Mouse (Mus musculus) embryonic facial prominence, embryonic 15.5 days (tissue): Measurements from ENCODE around the gene Fmn2. TPM values are rescaled to one million over a fixed set of nuclear protein-coding genes. Genes with fewer than 3 reads are reported as not detected.

Experiments
- ATAC-seq: fragments of 200-750 bp; cut with Nextera tagmentation; 2 replicates; pipeline ENCODE4 v1.8.0; 2017; ENCODE audit warnings: low read depth, moderate TSS enrichment; ENCODE audit not compliant: insufficient number of reproducible peaks, low FRiP score, low TSS enrichment
- H3K27ac ChIP-seq: fragments of 300-500 bp; sonication (generic); replicated peaks from 2 replicates; pipeline ENCODE4 v1.5.1; 2015; ENCODE audit warnings: mild to moderate bottlenecking, inconsistent platforms
- H3K27me3 ChIP-seq: fragments of 300-500 bp; sonication (generic); 2 replicates; pipeline ENCODE4 v1.6.1; 2015; ENCODE audit warnings: inconsistent platforms
- H3K36me3 ChIP-seq: fragments of 300-500 bp; sonication (generic); 2 replicates; pipeline ENCODE4 v1.6.1; 2015; ENCODE audit warnings: mild to moderate bottlenecking, inconsistent platforms
- H3K4me1 ChIP-seq: fragments of 300-500 bp; sonication (generic); 2 replicates; pipeline ENCODE4 v1.6.1; 2015; ENCODE audit warnings: inconsistent platforms
- H3K4me2 ChIP-seq: fragments of 300-500 bp; sonication (generic); replicated peaks from 2 replicates; pipeline ENCODE4 v1.6.1; 2015; ENCODE audit warnings: mild to moderate bottlenecking, inconsistent platforms
- H3K4me3 ChIP-seq: fragments of 300-500 bp; sonication (generic); replicated peaks from 2 replicates; pipeline ENCODE4 v1.5.1; 2015; ENCODE audit warnings: mild to moderate bottlenecking, inconsistent platforms
- H3K9ac ChIP-seq: fragments of 300-500 bp; sonication (generic); 2 replicates; pipeline ENCODE4 v1.6.1; 2015; ENCODE audit warnings: inconsistent platforms
- H3K9me3 ChIP-seq: fragments of 300-500 bp; sonication (generic); replicated peaks from 2 replicates; pipeline ENCODE4 v1.6.1; 2016; ENCODE audit warnings: inconsistent platforms
- WGBS: fragments of 180-500 bp; shearing (Covaris S2); methylation state at CpG from one replicate; pipeline ENCODE4 v1.1.7; 2015; 5-methylcytosine and 5-hydroxymethylcytosine counted together
- polyA plus RNA-seq: library from polyadenylated mRNA; unstranded; fragments of >200 nt; fragmentation: Nextera tagmentation; extraction: Ambion mirVana; gene quantifications from 2 replicates; pipeline ENCODE4 v1.2.1, GENCODE M21; 2015

Gene Fmn2
- polyA plus RNA-seq, 1 experiment from 2014 or later: 1.9 TPM

- Histone ChIP-seq H3K36me3 (no peaks in the 10 kb centered on the region), H3K4me2 (no peak overlapping the region), H3K9me3 (no peaks in the 10 kb centered on the region), H3K27me3 (no peaks in the 10 kb centered on the region), H3K9ac (no peak overlapping the region), H3K4me1 (no peaks in the 10 kb centered on the region), H3K4me3 (no peak overlapping the region), H3K27ac (no peak overlapping the region)
- no peak for ATAC-seq
- 93% methylated on average over 2 of the region's 2 CpGs for WGBS
These were observed 56.9 kb downstream of the Fmn2 start for GRCm38 (mm10) chr1:174558488-174558887.

GRCm38 (mm10) chr1:174564561-174564960 lies 62.9 kb downstream of the Fmn2 start:
- H3K9ac ChIP-seq: no peak overlapping the region
- no peaks in the 10 kb centered on the region for H3K36me3 ChIP-seq
- no peaks in the 10 kb centered on the region for H3K9me3 ChIP-seq
- no peaks in the 10 kb centered on the region for H3K27me3 ChIP-seq
- H3K4me3 ChIP-seq: no peak overlapping the region
- no peak overlapping the region for H3K4me2 ChIP-seq
- no peak overlapping the region for H3K27ac ChIP-seq
- ATAC-seq: no peak
- no peaks in the 10 kb centered on the region for H3K4me1 ChIP-seq
- WGBS: 92% methylated on average over 6 of the region's 6 CpGs

- no peaks in the 10 kb centered on the region for H3K27me3 ChIP-seq
- 84% methylated on average over 3 of the region's 3 CpGs for WGBS
- H3K4me2 ChIP-seq: no peak overlapping the region
- H3K9ac ChIP-seq: no peak overlapping the region
- H3K9me3 ChIP-seq: no peaks in the 10 kb centered on the region
- no peaks in the 10 kb centered on the region for H3K4me1 ChIP-seq
- no peak for ATAC-seq
- H3K27ac ChIP-seq: no peak overlapping the region
- no peaks in the 10 kb centered on the region for H3K36me3 ChIP-seq
- H3K4me3 ChIP-seq: no peak overlapping the region
These were observed 67.0 kb downstream of the Fmn2 start for GRCm38 (mm10) chr1:174568609-174569008.

GRCm38 (mm10) chr1:174592420-174592980 lies 90.9 kb downstream of the Fmn2 start:
- no peak overlapping the region for H3K4me3 ChIP-seq
- 49% methylated on average over 5 of the region's 5 CpGs for WGBS
- H3K9ac ChIP-seq: no peak overlapping the region
- no peak overlapping the region for H3K4me2 ChIP-seq
- no peaks in the 10 kb centered on the region for H3K4me1 ChIP-seq
- ATAC-seq: no peak
- H3K36me3 ChIP-seq: no peaks in the 10 kb centered on the region
- H3K9me3 ChIP-seq: no peaks in the 10 kb centered on the region
- H3K27me3 ChIP-seq: no peaks in the 10 kb centered on the region
- no peak overlapping the region for H3K27ac ChIP-seq

GRCm38 (mm10) chr1:174594989-174595388 lies 93.4 kb downstream of the Fmn2 start:
- no peaks in the 10 kb centered on the region for H3K27me3 ChIP-seq
- H3K4me3 ChIP-seq: no peak overlapping the region
- H3K9ac ChIP-seq: no peak overlapping the region
- 4% methylated on average over 4 of the region's 4 CpGs for WGBS
- no peaks in the 10 kb centered on the region for H3K9me3 ChIP-seq
- no peaks in the 10 kb centered on the region for H3K4me1 ChIP-seq
- H3K4me2 ChIP-seq: no peak overlapping the region
- H3K36me3 ChIP-seq: no peaks in the 10 kb centered on the region
- no peak overlapping the region for H3K27ac ChIP-seq
- ATAC-seq: no peak

- 87% methylated on average over 3 of the region's 3 CpGs for WGBS
- Histone ChIP-seq H3K36me3 (no peaks in the 10 kb centered on the region), H3K4me3 (no peak overlapping the region), H3K27ac (no peak overlapping the region), H3K9me3 (no peaks in the 10 kb centered on the region), H3K27me3 (no peaks in the 10 kb centered on the region), H3K4me1 (no peaks in the 10 kb centered on the region), H3K4me2 (no peak overlapping the region), H3K9ac (no peak overlapping the region)
- ATAC-seq: no peak
These were observed 95.9 kb downstream of the Fmn2 start for GRCm38 (mm10) chr1:174597495-174597894.

- H3K9ac ChIP-seq: no peak overlapping the region
- no peaks in the 10 kb centered on the region for H3K9me3 ChIP-seq
- no peak overlapping the region for H3K27ac ChIP-seq
- ATAC-seq: no peak
- H3K4me1 ChIP-seq: no peaks in the 10 kb centered on the region
- WGBS: 87% methylated on average over 6 of the region's 6 CpGs
- no peaks in the 10 kb centered on the region for H3K36me3 ChIP-seq
- no peak overlapping the region for H3K4me3 ChIP-seq
- no peak overlapping the region for H3K4me2 ChIP-seq
- H3K27me3 ChIP-seq: no peaks in the 10 kb centered on the region
These were observed 96.6 kb downstream of the Fmn2 start for GRCm38 (mm10) chr1:174598226-174598625.

GRCm38 (mm10) chr1:174600041-174600440 lies 98.4 kb downstream of the Fmn2 start:
- H3K27me3 ChIP-seq: no peaks in the 10 kb centered on the region
- no peak overlapping the region for H3K27ac ChIP-seq
- 94% methylated on average over 2 of the region's 2 CpGs for WGBS

GRCm38 (mm10) chr1:174600620-174601019 lies 99.0 kb downstream of the Fmn2 start:
- 48% methylated on average over 1 of the region's 1 CpGs for WGBS

More at GRCm38 (mm10) chr1:174600041-174600440, 98.4 kb downstream of the Fmn2 start:
- Histone ChIP-seq H3K9me3 (no peaks in the 10 kb centered on the region), H3K9ac (no peak overlapping the region), H3K36me3 (no peaks in the 10 kb centered on the region), H3K4me3 (no peak overlapping the region), H3K4me1 (no peaks in the 10 kb centered on the region), H3K4me2 (no peak overlapping the region)
- ATAC-seq: no peak

GRCm38 (mm10) chr1:174617368-174617767 lies 115.7 kb downstream of the Fmn2 start:
- Histone ChIP-seq H3K27me3 (no peaks in the 10 kb centered on the region), H3K9ac (no peak overlapping the region), H3K4me1 (no peaks in the 10 kb centered on the region), H3K27ac (no peak overlapping the region), H3K9me3 (no peaks in the 10 kb centered on the region), H3K36me3 (0 out of 2 replicates have a peak, but pooled peaks cover 3% of the 10 kb centered on the region), H3K4me2 (no peak overlapping the region), H3K4me3 (no peak overlapping the region)
- 20% methylated on average over 4 of the region's 4 CpGs for WGBS
- peak; percentile 69 for ATAC-seq

More at GRCm38 (mm10) chr1:174600620-174601019, 99.0 kb downstream of the Fmn2 start:
- H3K4me2 ChIP-seq: no peak overlapping the region
- no peaks in the 10 kb centered on the region for H3K27me3 ChIP-seq
- no peaks in the 10 kb centered on the region for H3K36me3 ChIP-seq
- no peak overlapping the region for H3K27ac ChIP-seq
- no peak for ATAC-seq
- H3K9me3 ChIP-seq: no peaks in the 10 kb centered on the region
- H3K9ac ChIP-seq: no peak overlapping the region
- no peaks in the 10 kb centered on the region for H3K4me1 ChIP-seq
- no peak overlapping the region for H3K4me3 ChIP-seq

- Histone ChIP-seq H3K9me3 (no peaks in the 10 kb centered on the region), H3K4me3 (no peak overlapping the region), H3K4me2 (no peak overlapping the region), H3K27me3 (no peaks in the 10 kb centered on the region), H3K36me3 (no peaks in the 10 kb centered on the region), H3K27ac (no peak overlapping the region), H3K9ac (no peak overlapping the region), H3K4me1 (no peaks in the 10 kb centered on the region)
- WGBS: 24% methylated on average over 1 of the region's 1 CpGs
- no peak for ATAC-seq
These were observed 119.9 kb downstream of the Fmn2 start for GRCm38 (mm10) chr1:174621512-174621911.

GRCm38 (mm10) chr1:174623054-174623453 lies 121.4 kb downstream of the Fmn2 start:
- ATAC-seq: no peak
- Histone ChIP-seq H3K27me3 (no peaks in the 10 kb centered on the region), H3K4me3 (no peak overlapping the region), H3K9ac (no peak overlapping the region), H3K9me3 (no peaks in the 10 kb centered on the region), H3K27ac (no peak overlapping the region), H3K36me3 (no peaks in the 10 kb centered on the region), H3K4me2 (no peak overlapping the region), H3K4me1 (no peaks in the 10 kb centered on the region)
- WGBS: 59% methylated on average over 3 of the region's 3 CpGs
